Mouse (Mus musculus) splenic B cell, adult 2 months (primary cell): ENCODE data around the gene Epb41l1.
A peak's percentile ranks its signal among the peaks of the same experiment; 100 is the strongest.

ENCODE experiments used
- DNase-seq: peaks from one replicate; pipeline ENCODE4 v3.0.0-alpha.2; 2011; ENCODE audit warnings: low read depth, low spot score
- H3K27me3 ChIP-seq: 2 replicates; pipeline ENCODE4 v1.6.1; 2012; ENCODE audit warnings: mild to moderate bottlenecking, low read length, moderate library complexity, mixed read lengths; ENCODE audit not compliant: control insufficient read depth, poor library complexity, insufficient read depth, severe bottlenecking
- H3K36me3 ChIP-seq: 2 replicates; pipeline ENCODE4 v1.6.1; 2012; ENCODE audit warnings: mild to moderate bottlenecking, low read length, moderate library complexity, mixed read lengths; ENCODE audit not compliant: control insufficient read depth, poor library complexity, insufficient read depth, severe bottlenecking

Gene Epb41l1

DNA sequence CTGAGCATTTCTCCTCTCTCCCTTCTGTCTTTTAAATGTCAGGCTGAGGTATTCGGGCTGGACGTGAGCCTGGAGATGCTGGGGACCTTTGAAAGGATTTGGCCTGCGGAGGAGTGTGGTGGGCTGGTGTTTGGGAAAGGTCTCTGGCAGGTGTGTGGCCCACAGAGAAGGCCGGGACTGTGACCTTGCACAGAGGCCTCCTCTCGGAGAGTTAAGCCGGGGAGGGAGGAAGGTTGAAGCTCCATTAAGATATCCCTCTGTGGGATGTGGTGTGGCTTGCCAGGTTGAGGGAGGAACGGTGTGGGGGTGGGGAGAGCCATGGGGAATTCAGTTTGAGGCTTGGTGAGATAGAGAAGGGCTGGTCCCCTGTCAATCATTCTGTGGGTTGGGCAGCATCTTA, 59.1 kb downstream of the Epb41l1 start:
- Histone ChIP-seq H3K27me3 (no peaks in the 10 kb centered on the region), H3K36me3 (no peaks in the 10 kb centered on the region)
- no peak for DNase-seq

DNA sequence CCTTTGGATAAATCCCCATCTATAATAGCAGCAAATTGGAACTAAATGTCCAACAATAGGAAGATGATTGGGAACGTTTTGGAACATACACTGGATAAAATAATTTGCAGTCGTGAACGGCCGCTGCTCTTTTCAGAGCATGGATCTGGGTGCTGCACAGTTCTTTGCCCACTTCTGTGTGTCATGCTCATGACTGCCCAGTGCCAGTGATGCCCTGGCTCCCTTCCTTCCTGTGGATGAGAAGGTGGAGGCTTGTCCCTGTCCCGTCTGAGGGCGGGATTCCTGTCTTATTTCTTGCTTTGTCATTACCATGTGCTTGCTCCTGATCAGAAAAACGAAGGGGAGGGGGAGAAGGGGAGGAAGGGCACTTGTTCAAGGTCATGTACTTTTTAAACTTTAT, 59.6 kb downstream of the Epb41l1 start:
- DNase-seq = no peak
- no peaks in the 10 kb centered on the region for H3K27me3 ChIP-seq
- no peaks in the 10 kb centered on the region for H3K36me3 ChIP-seq

DNA sequence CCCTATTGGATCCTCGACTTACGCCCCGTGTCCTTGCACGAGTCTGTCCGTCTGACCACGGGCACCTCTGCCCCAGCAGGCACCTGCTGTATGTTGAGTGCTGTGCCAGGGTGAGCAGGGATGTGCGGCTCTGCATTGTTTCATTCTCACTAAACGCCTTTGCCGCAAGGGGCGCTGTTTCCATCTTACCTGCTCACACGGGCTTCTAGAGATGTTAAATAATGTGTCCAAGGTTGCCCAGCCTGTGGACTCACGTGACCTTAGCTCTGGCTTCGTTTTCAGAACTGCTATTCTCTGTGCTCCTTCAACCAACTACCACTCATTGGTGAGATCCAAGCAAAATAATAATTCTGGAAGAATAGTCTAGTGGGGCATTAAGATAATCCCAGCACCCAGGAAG, 61.6 kb downstream of the Epb41l1 start:
- Histone ChIP-seq H3K36me3 (no peaks in the 10 kb centered on the region), H3K27me3 (no peaks in the 10 kb centered on the region)
- peak; percentile 70 for DNase-seq

DNA sequence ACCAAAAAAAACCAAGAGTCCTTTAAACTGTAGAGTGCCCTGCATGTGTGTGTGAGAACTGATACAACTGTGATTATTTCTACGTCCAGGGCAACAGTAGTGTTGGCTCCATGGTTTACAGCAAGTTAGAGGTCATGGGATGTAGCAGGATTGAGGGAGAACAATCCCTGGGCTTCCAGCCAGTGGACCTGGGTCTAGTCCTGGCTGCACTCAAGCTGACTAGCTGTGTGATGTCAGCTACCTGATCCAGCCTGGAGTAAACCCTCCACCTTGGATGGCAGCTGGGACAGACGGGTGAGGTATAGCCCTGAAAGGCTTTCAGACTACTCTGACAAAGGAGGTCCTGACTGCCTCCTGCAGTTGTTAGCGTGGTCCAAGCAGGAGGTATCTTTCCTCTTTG, 62.1 kb downstream of the Epb41l1 start:
- no peaks in the 10 kb centered on the region for H3K27me3 ChIP-seq
- DNase-seq = no peak

DNA sequence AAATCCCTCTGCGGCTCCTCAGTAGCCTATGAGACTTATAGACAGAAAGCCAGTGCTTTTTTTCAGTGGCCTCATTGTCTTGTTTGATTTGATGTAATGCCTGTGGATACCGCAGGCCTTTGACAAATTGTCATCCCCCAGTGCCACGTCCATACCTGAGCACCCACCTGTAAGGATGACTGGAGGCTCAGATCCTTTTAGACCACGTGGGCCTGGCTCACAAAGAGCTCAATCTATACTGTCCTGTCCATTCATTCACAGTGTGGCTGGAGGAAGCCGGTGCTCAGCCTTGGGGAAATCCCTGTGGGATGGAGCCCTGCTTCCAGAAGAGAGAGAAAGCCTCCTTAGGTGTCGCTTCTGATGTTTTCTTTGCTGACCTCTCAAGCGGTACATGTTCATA, 62.5 kb downstream of the Epb41l1 start:
- Histone ChIP-seq H3K36me3 (no peaks in the 10 kb centered on the region), H3K27me3 (no peaks in the 10 kb centered on the region)
- no peak for DNase-seq

More for the DNA sequence above, 62.1 kb downstream of the Epb41l1 start:
- no peaks in the 10 kb centered on the region for H3K36me3 ChIP-seq

DNA sequence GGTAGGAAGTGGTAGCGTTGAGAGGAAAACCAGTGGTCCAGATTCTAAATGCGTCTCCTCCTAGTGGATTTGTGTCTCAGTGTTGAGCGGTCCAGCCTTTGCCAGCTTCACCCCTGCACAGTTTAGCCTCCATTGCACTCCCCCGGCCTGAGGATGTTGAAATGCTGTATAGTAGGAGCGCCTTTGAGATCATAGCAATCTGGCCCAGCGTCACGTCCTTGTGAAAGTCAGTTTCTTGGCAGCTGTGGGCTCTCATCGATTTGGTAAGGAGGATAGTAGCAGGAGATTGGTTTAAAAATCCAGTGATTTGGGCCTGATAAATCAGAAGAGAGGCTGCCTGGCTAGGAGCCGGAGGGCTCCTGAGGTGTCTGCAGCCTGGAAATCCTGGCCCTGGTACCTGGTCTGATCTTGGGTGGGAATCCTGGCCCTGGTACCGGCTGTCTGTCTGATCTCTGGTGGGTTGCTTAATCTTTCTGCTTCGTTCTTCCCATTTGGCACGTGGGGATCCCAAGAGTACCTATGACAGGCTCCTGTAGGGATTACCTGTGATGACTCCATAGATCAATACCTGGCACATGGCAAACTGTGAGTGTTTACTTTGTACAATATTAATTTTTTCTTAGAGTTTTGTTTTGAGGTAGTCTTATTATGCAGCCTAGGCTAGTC, 65.5 kb downstream of the Epb41l1 start:
- no peak for DNase-seq
- Histone ChIP-seq H3K27me3 (no peaks in the 10 kb centered on the region), H3K36me3 (no peaks in the 10 kb centered on the region)

DNA sequence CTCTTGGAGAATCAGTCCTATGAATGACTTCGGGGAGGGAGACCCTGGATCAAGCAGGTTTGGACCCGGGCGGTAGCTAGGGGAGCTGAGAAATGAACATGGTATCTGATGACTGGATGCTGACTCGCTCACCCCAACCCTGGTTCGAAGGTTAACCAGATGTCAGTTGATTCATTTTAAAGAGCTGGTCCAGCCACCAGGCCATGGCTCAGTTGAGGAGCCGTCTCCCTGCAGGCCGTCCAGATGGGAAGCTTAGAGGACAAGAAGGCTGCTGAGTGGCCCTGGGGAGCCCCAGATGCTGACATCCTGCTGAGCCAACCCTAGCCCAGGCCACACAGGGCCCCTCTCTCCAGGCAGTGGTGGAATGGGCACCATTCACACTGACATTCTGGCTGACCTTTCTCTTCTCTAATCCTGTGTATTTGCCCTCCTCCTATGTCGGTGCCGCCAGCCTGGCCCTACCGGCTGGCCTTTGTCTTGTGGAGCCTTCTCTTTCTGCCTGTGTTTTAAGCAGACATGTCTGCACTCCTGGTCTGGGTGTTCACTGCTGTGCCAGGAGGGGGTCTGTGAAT, 67.0 kb downstream of the Epb41l1 start:
- no peak for DNase-seq
- H3K27me3 ChIP-seq = no peaks in the 10 kb centered on the region
- no peaks in the 10 kb centered on the region for H3K36me3 ChIP-seq

DNA sequence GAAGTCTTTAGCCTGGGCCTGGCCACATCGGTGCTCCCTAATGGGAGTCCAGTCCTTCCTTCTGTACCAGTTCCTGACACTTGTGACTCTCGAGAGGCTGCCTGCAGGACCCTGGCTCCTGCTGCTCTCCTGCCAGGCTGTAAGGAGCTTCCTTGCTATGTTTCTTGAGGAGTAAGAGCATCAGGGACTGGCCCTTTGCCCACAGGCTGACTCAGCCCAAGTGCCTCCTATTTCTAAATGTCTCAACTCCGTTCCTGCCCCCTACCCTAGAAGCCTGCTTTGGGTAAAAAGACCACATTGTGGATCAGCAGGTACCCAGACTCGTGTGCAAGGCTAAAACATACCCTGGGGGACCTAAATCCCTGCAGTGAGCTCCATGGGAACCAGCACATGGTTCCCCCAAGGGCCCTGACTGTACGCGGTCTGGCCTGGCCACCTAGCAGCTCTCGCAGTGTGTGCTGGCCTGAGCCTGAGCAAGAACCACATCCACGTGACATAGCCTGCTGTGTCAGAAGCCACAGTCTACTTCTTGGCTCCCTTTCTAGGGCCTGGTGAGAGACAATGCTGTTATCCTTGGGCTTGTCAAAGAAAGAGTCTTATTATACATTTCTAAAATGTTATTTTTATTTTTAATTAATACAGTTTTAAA, 67.6 kb downstream of the Epb41l1 start:
- no peak for DNase-seq
- no peaks in the 10 kb centered on the region for H3K27me3 ChIP-seq
- no peaks in the 10 kb centered on the region for H3K36me3 ChIP-seq

DNA sequence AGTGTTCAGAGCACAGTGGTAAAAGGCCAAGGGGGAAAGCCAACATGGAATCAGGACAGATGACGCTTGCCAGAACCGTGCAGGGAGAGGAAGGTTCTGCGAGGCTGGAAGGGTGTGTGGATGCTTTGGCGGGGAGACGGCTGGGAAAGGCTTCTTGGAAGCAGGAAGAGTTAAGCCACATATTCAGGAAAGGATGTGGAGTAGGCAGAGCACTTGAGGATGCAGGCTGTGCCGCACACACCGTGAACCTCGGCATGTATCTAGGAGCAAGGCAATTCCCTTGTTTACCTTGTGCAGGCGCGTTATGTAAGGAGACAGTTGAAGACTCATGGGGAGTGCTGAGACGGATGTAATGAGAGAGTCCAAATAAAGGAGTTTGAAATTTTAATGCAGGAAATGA, 69.5 kb downstream of the Epb41l1 start:
- Histone ChIP-seq H3K36me3 (no peaks in the 10 kb centered on the region), H3K27me3 (no peaks in the 10 kb centered on the region)
- DNase-seq = no peak

DNA sequence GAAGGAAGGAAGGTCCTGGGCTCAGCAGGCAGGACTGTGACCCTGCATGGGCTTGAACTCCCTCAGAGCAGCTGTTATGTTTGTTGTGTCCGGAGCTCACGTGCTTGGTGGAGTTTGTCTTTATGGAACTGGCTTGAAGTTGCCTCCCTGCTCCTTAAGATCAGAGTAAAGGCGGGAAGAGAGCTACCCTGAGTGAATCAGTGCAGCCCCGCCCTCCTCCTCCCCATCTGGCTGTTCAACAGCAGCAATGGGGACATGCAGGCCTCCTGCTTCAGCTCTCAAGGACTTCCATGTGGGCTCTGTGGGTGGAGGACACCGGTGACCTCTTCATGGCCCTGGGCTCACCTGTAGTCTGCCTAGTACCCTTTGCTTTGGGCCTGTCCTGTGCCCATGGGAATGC, 71.1 kb downstream of the Epb41l1 start:
- no peak for DNase-seq
- H3K27me3 ChIP-seq = no peaks in the 10 kb centered on the region
- no peaks in the 10 kb centered on the region for H3K36me3 ChIP-seq

DNA sequence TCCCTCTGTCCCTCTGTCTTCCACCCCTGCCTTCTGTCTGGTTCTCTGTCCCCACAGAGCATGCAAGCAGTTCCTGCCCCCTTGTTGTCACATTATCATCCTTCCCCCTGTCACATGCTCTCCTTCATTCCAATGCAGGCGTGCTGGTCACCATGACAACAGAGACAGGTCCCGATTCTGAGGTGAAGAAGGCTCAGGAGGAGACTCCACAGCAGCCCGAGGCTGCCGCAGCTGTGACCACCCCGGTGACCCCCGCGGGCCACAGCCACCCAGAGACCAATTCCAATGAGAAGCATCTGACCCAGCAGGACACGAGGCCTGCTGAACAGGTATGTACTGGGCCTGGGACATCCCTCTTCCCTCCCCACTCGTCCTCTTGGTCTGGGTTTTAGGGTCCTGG, 73.1 kb downstream of the Epb41l1 start:
- Histone ChIP-seq H3K27me3 (no peaks in the 10 kb centered on the region), H3K36me3 (no peaks in the 10 kb centered on the region)
- DNase-seq = no peak

DNA sequence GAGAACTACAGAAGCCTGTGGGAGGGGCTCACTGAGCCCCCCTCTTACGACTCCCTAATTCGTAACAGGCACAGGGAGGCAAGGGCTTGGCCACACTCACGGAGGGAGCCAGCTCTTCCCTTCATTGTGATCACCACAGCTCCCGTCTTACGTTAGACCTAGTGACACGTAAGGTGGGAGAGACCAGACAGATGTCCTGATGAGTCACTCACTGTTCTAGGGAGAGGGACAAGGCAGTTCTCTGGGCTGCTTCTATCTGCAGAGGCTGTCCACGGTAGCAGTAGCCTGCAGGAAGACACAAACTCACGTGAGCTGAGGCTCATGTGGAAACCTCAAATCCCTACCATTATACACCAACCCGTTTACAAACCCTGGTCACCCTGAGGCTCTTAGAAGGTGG, 73.8 kb downstream of the Epb41l1 start:
- H3K36me3 ChIP-seq = no peaks in the 10 kb centered on the region
- no peak for DNase-seq
- no peaks in the 10 kb centered on the region for H3K27me3 ChIP-seq

DNA sequence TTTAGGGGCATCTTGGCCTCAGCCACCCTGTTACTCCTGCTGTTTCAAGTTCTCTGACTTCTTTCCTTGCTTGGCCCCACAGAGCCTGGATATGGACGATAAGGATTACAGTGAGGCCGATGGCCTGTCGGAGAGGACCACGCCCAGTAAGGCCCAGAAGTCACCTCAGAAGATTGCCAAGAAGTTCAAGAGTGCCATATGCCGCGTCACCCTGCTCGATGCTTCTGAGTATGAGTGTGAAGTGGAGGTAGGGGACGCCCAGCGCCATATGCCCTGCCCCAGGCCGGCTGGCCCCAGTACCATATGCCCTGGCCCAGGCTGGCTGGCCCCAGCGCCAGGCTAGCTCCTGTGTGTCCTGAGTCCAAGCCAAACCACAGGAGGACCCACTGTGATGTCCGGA, 74.2 kb downstream of the Epb41l1 start:
- no peaks in the 10 kb centered on the region for H3K36me3 ChIP-seq
- no peak for DNase-seq
- H3K27me3 ChIP-seq = no peaks in the 10 kb centered on the region

DNA sequence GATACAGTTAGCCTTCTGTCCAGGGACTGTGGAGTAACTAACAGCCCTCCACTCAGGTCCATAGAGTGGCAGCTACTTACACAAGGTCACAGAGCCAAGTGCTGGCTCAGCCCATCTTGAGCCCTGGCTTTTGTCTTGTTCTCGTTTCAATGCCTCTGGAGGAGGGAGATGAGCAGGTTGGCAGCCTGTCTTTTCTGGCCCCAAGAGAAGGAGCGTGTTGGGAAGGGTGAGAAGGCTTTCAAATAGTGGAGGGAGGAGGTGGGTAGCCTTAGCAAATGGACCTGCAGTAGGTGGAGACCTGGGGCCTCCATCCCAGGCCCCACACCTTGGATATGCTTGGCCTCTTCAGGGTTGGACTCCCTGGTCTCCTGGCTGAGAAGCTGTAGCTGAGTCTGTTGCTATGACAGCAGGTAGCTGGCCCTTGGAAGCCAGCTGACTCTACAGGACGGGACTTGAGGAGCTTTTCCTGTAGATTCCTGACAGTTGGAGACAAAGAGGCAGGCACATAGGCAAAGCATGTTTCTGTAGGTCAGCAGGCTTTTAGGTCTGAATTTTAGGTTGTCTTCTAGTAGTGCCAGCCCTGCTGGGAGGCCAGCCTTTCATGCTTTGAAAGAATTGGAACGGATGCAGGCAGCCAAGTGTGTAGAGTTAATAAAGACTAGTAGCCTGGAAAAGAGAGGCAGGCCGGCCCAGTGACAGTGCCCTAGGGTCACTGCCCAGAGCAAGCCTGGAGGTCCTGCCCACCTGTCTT, 76.3 kb downstream of the Epb41l1 start:
- Histone ChIP-seq H3K36me3 (no peaks in the 10 kb centered on the region), H3K27me3 (no peaks in the 10 kb centered on the region)
- DNase-seq = no peak

DNA sequence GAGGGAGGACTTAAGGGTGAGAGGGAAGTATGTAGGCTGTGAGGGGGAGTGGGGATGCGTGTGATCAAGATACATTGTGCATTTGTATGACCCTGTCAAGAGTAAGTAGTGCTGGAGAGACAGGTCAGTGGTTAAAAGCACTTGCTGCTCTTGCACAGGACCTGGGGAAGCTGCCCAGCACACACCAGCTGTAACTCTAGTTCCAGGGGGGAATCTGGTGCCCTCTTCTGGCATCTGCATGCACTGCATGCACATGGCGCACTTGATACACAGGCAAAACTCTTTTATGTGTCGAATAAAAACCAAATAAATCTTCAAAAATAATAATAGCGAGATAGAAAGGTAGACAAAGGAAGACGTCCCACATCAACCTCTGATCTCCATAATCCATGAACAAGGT, 77.2 kb downstream of the Epb41l1 start:
- Histone ChIP-seq H3K36me3 (no peaks in the 10 kb centered on the region), H3K27me3 (no peaks in the 10 kb centered on the region)
- peak; percentile 50 for DNase-seq
